Mouse (Mus musculus): ENCODE measurements around the gene Mpped2.

The Mpped2 gene

DNA sequence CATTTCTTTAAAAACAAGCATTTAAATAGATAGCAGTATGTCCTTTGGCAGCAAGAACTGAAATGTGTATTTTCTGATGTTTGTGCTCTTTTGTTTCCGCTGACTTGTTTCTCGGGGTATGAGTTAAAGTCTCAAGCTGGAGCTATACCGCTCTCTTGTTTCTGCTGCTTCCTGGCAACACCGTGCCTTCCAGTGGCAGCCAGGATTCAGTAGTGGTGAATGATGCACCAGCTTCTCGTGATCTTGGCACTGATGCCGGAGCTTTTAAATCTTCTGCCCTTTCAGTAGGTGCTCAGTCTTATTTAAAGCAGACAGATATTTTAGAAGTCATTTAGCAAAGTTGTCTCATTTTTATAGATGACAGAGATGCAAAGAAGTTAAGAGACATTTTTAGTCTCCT, 53.1 kb downstream of the Mpped2 start:
- no peak for DNase-seq (ENCODE audit: low read depth)

GRCm38 (mm10) chr2:106746905-106747304, 53.8 kb downstream of the Mpped2 start:
- DNase-seq (ENCODE audit: low read depth), result no peak

- no peak for DNase-seq (ENCODE audit: low read depth)
Measured at GRCm38 (mm10) chr2:106747342-106747741, 54.3 kb downstream of the Mpped2 start.

DNA sequence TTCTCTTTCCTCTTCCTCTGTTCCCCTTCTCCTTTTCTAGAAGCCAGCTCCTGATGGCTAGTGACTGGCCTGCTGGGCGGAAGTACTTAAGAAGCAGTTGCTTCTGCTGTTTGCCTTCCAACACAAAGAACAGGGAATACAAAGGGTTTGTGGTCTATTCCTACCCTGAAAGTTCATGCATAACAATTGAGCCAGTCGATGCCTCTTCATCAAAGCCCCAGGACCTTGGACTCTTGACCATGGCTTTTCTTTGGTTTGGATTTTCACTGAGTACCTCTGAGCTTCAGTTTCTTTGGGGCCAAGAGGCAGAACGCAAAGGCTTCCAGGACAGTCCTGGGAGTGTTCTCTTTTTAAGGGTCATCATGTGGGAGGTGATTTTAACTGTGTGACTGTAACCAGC, 57.8 kb downstream of the Mpped2 start:
- no peak for DNase-seq (ENCODE audit: low read depth)

DNA sequence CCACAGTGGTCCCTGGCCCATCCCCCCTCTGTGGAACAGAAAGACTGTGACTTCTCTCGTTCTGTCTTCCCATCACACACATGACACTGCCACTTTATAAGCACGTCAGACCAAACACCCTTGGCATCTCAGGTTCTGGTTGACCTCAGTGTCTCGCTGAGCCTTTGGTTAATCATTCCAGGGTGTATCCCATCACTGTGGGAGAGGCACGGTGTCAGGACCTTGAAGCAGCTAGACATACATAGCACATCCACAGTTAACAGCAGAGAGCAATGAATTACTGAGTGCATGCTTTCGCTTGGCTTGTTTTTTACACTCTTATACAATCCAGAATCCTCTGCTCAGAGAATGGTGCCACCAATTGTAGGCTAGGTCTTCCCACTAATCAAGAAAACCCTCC, 60.6 kb downstream of the Mpped2 start:
- no peak for DNase-seq (ENCODE audit: low read depth)

- DNase-seq (ENCODE audit: low read depth), result no peak
Measured at GRCm38 (mm10) chr2:106754696-106755095, 61.6 kb downstream of the Mpped2 start.

- no peak for DNase-seq (ENCODE audit: low read depth)
Measured at GRCm38 (mm10) chr2:106756354-106757103, 63.5 kb downstream of the Mpped2 start.

DNA sequence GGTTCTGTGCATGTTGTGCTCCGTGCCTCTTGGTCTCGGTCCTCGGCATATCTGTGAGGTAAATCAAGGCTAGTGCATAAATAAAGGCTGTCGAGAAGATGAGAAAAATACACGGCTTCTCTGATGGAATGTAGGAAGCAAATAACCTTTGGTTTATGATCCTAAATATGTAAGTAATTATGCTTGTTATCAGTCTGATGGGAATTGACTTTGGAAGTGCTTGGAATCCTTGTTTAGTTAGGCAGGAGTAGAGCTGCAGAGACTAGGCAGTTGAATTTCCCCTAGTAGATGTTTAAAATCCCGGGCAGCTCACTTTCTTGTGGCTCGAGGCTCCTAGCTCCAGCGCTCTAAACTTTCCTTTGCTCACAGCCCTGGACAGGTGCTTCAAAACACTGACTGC, 69.9 kb downstream of the Mpped2 start:
- no peak for DNase-seq (ENCODE audit: low read depth)

- DNase-seq (ENCODE audit: low read depth), result no peak
Measured at GRCm38 (mm10) chr2:106769236-106769635, 76.2 kb downstream of the Mpped2 start.

DNA sequence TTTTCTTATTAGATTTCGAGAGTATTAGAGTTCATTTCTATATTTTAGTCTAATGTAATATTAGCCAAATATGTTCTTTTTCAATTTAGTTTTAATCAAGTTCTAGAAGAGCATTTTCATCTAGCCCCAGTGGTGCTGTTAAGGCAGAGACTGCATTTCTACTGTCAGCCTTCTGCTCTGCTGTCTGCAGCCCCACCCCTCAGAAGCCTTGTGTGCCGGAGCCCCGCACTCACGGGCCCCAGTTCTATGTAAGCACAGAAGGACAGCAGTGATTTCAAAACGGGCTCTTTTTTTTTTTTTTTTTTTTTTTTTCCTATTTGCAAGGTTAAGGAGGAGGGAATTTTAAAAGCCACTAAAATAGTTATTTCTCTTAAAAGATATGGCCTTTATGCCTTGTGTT, 79.6 kb downstream of the Mpped2 start:
- no peak for DNase-seq (ENCODE audit: low read depth)

DNA sequence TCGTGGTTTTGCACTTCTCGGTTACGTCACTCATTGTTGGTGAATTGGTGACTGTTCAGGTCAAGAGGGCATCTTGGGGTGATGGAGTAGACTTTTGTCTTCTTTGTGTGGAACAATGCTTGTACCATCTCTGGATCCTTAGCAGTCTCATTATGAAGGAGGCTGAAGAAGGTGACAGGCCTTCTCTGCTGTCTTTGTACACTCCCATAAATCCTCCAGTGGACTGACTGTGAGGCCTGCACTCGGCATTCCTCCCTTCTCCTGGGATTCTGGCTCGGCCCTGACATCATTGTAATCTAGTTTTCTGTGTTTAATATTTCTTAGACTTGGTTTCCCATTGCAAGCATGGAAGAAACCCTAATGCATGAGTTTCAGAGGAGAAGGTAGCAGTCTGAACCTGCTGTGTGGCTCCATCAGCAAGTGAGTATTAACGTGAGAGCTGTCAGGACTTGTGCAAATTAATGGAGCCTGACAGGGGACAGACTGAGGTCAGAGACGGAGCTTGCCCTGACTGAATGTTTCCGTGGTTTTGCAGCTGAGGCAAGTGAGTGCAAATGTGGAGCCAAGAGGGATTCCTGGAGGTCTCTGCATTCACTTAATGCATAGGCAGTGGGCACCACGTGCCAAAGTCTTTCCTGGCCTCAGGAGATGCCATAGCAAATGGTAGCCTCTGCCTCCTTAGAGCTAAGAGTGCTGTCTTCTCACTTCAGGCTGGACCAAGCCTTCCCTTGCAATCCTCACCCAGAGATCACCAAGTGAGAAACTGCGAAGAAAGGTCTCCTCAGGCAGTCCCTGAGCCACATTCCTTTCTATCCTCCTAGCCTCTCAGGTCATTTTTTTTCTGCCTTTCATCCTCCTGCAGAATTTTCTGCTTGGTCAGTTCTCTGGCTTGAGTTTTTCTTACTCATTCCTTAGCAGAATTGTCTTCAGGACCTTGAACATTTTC, 81.5 kb downstream of the Mpped2 start:
- DNase-seq (ENCODE audit: low read depth), result no peak

GRCm38 (mm10) chr2:106775994-106776393, 82.9 kb downstream of the Mpped2 start:
- no peak for DNase-seq (ENCODE audit: low read depth)

- DNase-seq (ENCODE audit: low read depth), result no peak
Measured at GRCm38 (mm10) chr2:106778861-106779516, 85.9 kb downstream of the Mpped2 start.

- no peak for DNase-seq (ENCODE audit: low read depth)
Measured at GRCm38 (mm10) chr2:106781181-106782179, 88.4 kb downstream of the Mpped2 start.

GRCm38 (mm10) chr2:106783311-106783710, 90.2 kb downstream of the Mpped2 start:
- no peak for DNase-seq (ENCODE audit: low read depth)

- no peak for DNase-seq (ENCODE audit: low read depth)
Measured at GRCm38 (mm10) chr2:106788055-106788454, 95.0 kb downstream of the Mpped2 start.

DNA sequence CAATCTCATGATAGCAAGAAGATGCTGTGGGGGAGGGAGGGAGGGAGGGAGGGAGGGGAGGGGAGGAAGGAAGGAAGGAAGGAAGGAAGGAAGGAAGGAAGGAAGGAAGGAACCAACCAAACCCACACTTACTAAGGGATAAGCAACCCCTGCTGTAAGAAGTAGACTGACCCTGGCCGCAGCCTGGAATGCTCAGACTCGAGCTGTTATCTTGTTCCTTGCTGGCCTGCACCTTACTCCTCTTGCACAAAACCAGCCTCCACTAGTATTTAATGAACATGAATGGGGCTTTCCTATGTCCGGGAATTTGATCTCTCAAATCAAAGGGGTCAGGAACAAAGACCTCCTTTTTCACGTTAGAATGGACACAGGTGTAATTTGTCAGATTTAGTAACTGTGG, 95.5 kb downstream of the Mpped2 start:
- no peak for DNase-seq (ENCODE audit: low read depth)

DNA sequence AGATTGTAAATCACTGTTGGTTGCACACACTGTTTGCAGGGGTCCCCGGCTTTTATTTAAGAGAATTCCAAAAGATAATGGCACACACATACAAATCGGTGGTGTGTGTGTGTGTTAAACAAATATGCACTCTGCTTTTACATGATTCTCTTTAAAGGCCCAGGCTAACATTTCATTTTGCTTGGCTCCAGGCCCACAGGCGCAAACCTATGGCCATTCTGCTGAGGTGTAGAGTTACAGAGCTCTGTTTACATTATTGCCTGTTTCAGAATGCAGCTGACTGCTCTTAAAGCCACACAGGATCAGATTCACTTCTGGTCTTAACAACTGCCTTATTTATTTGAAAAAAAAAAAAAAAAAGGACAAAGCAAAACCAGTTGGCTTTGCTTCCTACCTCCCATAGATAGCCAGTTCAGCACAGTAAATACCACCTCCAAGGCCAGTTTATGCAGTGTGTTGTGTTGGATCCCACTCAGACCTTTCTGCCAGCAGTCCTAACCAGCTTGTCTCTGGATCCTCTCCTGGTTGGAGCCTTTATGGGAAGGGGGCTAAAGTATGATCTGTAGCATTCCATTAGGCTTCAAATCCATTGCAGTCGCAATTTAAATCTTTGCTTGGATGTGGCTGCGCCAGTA, 96.7 kb downstream of the Mpped2 start:
- DNase-seq (ENCODE audit: low read depth), result no peak

DNA sequence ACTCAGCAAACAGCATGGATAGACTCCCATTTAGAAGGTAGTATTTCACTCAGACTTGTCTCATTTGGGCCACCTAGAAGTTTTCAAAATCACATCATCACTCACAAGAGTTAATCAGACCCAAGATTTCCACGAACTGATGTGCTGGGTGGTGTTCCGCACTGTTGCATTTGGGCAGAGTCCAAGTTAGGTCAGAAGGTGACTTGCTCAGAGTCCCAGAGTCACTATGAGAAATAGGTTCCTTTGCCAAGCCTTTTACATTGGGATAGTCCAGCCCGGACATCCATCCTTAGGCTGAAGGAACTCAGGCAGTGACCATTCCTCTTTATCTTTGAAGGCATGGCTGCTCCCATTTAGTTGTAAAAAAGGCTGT, 97.2 kb downstream of the Mpped2 start:
- no peak for DNase-seq (ENCODE audit: low read depth)

DNA sequence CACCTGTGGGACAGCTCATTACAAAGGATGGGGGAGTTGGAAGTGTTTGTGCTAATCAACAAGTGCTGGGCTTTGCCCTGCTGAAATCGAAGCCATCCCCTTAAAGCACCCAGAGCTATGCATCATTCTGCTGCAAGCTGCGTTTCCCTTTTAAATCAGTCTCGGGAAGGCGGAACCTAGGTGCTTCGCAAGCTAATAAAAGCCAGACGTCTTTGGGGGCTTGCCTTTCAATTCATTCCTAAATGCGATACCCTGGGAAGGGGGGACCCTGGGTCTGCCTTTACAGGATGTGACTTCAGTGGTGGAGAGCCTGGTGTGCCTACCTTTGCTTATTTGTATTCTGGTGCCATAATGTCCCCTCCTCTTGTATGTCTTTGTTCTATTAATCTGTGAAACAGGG, 103.2 kb downstream of the Mpped2 start:
- DNase-seq (ENCODE audit: low read depth), result no peak

DNA sequence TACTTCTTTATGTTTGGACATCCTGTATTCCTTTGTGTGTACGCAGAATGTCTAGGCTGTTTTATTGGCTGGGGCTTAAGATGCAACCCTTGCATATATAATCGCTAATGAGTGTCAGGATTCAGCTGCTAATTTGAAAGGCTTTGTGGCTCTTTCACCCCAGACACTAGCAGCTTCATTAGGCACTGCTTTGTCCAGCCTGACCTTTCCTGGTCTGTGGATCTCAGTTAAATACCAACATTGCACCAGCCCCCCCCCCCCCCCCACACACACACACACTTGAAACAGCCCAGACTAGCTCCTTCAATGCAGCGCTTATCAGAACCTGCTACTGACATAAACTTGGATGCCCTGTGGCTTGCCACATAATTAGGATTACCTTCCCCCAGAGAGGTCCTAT, 104.8 kb downstream of the Mpped2 start:
- DNase-seq (ENCODE audit: low read depth), result no peak
